Mouse (Mus musculus): Measurements from ENCODE around the gene Yy1. TPM values are rescaled to one million over a fixed set of nuclear protein-coding genes. Genes with fewer than 3 reads are reported as not detected.
A peak's percentile ranks its signal among the peaks of the same experiment; 100 is the strongest.

The Yy1 gene
- polyA plus RNA-seq, 1 experiment from 2014 or later: 8.8 TPM

DNA sequence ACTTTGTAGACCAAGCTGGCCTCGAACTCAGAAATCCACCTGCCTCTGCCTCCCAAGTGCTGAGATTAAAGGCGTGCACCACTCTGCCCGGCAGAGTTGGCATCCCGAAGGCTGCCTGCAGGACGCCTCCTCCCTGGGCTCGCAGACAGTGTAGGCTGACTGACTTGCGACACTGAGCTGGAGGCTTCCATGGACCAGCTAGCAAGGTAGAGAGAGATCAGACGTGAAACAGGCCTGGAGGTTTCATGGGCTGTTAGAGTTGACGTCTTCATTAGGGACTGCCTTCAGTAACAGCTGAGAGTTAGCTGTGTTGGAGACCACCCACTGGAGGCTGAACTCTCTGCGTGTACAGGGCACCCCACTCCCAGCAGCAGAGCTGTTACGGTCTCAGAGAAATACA, 33.5 kb upstream of the Yy1 start:
- H3K4me1 ChIP-seq (replicated peaks): peaks cover 55% of the 10 kb centered on the region
- H3K9ac ChIP-seq: no peak overlapping the region
- ATAC-seq (ENCODE audit: insufficient read depth): no peak
- H3K36me3 ChIP-seq (replicated peaks): no peaks in the 10 kb centered on the region
- H3K27me3 ChIP-seq: no peaks in the 10 kb centered on the region
- H3K9me3 ChIP-seq (replicated peaks): no peaks in the 10 kb centered on the region
- 76% methylated on average over 11 of the region's 11 CpGs for WGBS (ENCODE audit: insufficient replicate concordance)
- no peak overlapping the region for H3K27ac ChIP-seq (replicated peaks)
- no peak overlapping the region for H3K4me3 ChIP-seq (replicated peaks)
- no peak overlapping the region for H3K4me2 ChIP-seq

GRCm38 (mm10) chr12:108760016-108760415, 32.8 kb upstream of the Yy1 start:
- H3K4me1 ChIP-seq (replicated peaks): peaks cover 62% of the 10 kb centered on the region
- no peaks in the 10 kb centered on the region for H3K36me3 ChIP-seq (replicated peaks)
- no peaks in the 10 kb centered on the region for H3K27me3 ChIP-seq
- H3K9me3 ChIP-seq (replicated peaks): no peaks in the 10 kb centered on the region
- WGBS (ENCODE audit: insufficient replicate concordance): 63% methylated on average over 6 of the region's 6 CpGs
- no peak overlapping the region for H3K9ac ChIP-seq
- no peak overlapping the region for H3K4me3 ChIP-seq (replicated peaks)
- no peak overlapping the region for H3K4me2 ChIP-seq
- no peak for ATAC-seq (ENCODE audit: insufficient read depth)
- H3K27ac ChIP-seq (replicated peaks): no peak overlapping the region

DNA sequence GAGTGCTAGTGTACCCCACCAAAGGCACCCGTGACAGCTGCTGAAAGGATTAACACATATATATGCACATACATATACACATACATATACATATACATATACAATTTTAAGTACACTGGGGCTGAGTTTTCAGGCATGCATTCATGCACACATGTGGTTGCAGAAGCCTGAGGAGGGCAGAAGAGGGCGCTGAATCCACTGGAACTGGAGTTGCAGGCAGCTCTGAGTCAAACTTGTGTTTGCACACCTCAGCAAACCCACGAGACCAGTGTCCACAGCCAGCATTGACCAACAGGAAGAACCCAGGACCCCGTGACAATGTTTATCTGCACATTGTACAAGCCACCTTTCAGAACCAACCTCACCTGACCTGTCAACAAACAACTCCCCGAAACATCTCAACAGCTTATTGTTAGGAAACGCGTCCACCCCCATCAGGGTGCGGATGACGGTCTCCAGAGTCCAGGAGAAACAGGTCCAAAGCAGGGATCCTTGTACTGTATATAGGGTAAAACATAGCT, 32.2 kb upstream of the Yy1 start:
- Histone ChIP-seq H3K9ac (no peak overlapping the region), H3K27me3 (no peaks in the 10 kb centered on the region), H3K4me2 (0 out of 2 replicates have a peak overlapping the region, but pooled peaks have one; percentile 4), H3K4me1 (replicated peaks) (peaks cover 68% of the 10 kb centered on the region), H3K9me3 (replicated peaks) (no peaks in the 10 kb centered on the region), H3K27ac (replicated peaks) (peak overlapping the region; percentile 49), H3K36me3 (replicated peaks) (no peaks in the 10 kb centered on the region), H3K4me3 (replicated peaks) (no peak overlapping the region)
- ATAC-seq (ENCODE audit: insufficient read depth): no peak
- WGBS (ENCODE audit: insufficient replicate concordance): 56% methylated on average over 9 of the region's 9 CpGs

DNA sequence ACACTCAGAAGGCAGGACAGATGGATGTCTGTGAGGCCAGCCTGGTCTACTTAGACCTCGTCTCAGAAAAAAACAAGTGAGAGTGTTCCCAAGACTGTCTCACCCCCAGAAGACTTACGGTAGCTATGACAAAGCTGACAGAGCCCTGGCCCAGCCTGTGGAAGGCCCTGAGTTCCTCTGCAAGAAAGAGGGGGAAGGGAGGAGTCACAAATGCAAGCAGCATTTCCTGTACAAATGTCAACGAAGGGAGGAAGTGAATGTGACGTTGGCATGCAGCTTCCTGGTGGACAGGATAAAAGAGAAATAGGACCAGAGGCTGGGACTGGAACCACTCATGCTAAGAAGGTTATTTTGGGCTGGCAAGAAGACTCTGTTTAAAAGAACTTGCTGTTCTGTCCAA, 31.6 kb upstream of the Yy1 start:
- H3K9me3 ChIP-seq (replicated peaks): no peaks in the 10 kb centered on the region
- 0 out of 2 replicates have a peak, but pooled peaks cover 4% of the 10 kb centered on the region for H3K27me3 ChIP-seq
- WGBS (ENCODE audit: insufficient replicate concordance): 17% methylated on average over 4 of the region's 4 CpGs
- no peaks in the 10 kb centered on the region for H3K36me3 ChIP-seq (replicated peaks)
- peaks cover 74% of the 10 kb centered on the region for H3K4me1 ChIP-seq (replicated peaks)
- 0 out of 2 replicates have a peak overlapping the region, but pooled peaks have one; percentile 4 for H3K4me2 ChIP-seq
- ATAC-seq (ENCODE audit: insufficient read depth): no peak
- H3K27ac ChIP-seq (replicated peaks): peak overlapping the region; percentile 49
- no peak overlapping the region for H3K9ac ChIP-seq
- no peak overlapping the region for H3K4me3 ChIP-seq (replicated peaks)

- H3K27ac ChIP-seq (replicated peaks): peak overlapping the region; percentile 49; the same call in 1 of the 2 replicates
- 57% methylated on average over 4 of the region's 4 CpGs for WGBS (ENCODE audit: insufficient replicate concordance)
- no peak overlapping the region for H3K4me3 ChIP-seq (replicated peaks)
- peaks cover 79% of the 10 kb centered on the region for H3K4me1 ChIP-seq (replicated peaks)
- H3K9me3 ChIP-seq (replicated peaks): no peaks in the 10 kb centered on the region
- H3K36me3 ChIP-seq (replicated peaks): no peaks in the 10 kb centered on the region
- H3K4me2 ChIP-seq: no peak overlapping the region
- no peak for ATAC-seq (ENCODE audit: insufficient read depth)
- H3K9ac ChIP-seq: no peak overlapping the region
- peaks cover 8% of the 10 kb centered on the region; the same call in 1 of the 2 replicates for H3K27me3 ChIP-seq
Measured at GRCm38 (mm10) chr12:108761665-108762064, 31.1 kb upstream of the Yy1 start.

DNA sequence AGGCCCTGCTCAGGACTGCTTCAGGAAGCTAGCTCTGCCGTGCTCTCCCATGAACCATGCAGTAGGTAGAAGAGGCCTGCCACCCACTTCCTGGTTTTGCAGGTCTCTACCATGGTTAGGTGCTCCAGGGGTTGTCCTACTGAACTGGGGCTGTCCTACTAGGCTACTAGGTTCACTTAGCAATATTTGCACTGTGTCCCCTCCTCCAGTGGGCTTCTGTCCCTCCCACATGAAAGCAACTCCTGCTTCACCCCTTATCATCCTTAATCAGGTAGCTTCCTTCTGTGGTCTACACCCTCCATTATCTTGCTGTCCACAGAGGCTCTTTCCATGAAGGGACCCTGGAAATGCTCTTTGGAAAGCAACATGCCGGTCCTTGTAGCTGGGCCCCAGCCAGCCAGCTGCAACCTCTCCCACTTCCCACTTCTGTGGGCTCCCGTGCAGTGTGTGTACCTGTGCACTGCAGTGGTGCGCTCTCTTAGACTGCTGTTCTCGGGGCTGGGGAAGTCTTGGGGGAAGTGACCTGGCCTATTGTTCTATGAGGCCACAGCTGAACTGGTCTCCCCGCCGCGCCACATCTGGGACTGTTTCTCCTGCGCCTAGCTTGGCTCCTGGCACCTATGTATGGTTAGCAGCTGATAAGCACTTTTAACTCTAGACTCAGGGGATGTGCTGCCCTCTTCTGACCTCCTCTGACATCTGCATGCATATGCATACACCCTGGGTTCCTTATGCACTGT, 29.5 kb upstream of the Yy1 start:
- H3K4me2 ChIP-seq: peak overlapping the region; percentile 70
- H3K9me3 ChIP-seq (replicated peaks): no peaks in the 10 kb centered on the region
- 10% methylated on average over 9 of the region's 9 CpGs for WGBS (ENCODE audit: insufficient replicate concordance)
- H3K27ac ChIP-seq (replicated peaks): peak overlapping the region; percentile 82
- H3K9ac ChIP-seq: peak overlapping the region; percentile 37
- peaks cover 70% of the 10 kb centered on the region for H3K4me1 ChIP-seq (replicated peaks)
- ATAC-seq (ENCODE audit: insufficient read depth): peak; percentile 78
- H3K4me3 ChIP-seq (replicated peaks): peak overlapping the region; percentile 31
- H3K36me3 ChIP-seq (replicated peaks): no peaks in the 10 kb centered on the region
- H3K27me3 ChIP-seq: peaks cover 11% of the 10 kb centered on the region; the same call in 1 of the 2 replicates

GRCm38 (mm10) chr12:108764917-108765678, 27.7 kb upstream of the Yy1 start:
- no peak for ATAC-seq (ENCODE audit: insufficient read depth)
- WGBS (ENCODE audit: insufficient replicate concordance): 33% methylated on average over 22 of the region's 22 CpGs
- H3K27me3 ChIP-seq: peaks cover 11% of the 10 kb centered on the region; the same call in 1 of the 2 replicates
- H3K36me3 ChIP-seq (replicated peaks): no peaks in the 10 kb centered on the region
- H3K9ac ChIP-seq: peak overlapping the region; percentile 37
- H3K4me1 ChIP-seq (replicated peaks): peaks cover 73% of the 10 kb centered on the region
- H3K4me3 ChIP-seq (replicated peaks): peak overlapping the region; percentile 55
- H3K9me3 ChIP-seq (replicated peaks): no peaks in the 10 kb centered on the region
- peak overlapping the region; percentile 80 for H3K4me2 ChIP-seq
- H3K27ac ChIP-seq (replicated peaks): peak overlapping the region; percentile 82

GRCm38 (mm10) chr12:108765751-108766221, 27.0 kb upstream of the Yy1 start:
- WGBS (ENCODE audit: insufficient replicate concordance): 3% methylated on average over 14 of the region's 14 CpGs
- Histone ChIP-seq H3K4me1 (replicated peaks) (peaks cover 67% of the 10 kb centered on the region), H3K9me3 (replicated peaks) (no peaks in the 10 kb centered on the region), H3K4me3 (replicated peaks) (peak overlapping the region; percentile 55), H3K9ac (peak overlapping the region; percentile 47), H3K4me2 (peak overlapping the region; percentile 80), H3K27ac (replicated peaks) (peak overlapping the region; percentile 82), H3K27me3 (peaks cover 11% of the 10 kb centered on the region; the same call in 1 of the 2 replicates), H3K36me3 (replicated peaks) (no peaks in the 10 kb centered on the region)
- peak; percentile 37; the same call in 1 of the 2 replicates for ATAC-seq (ENCODE audit: insufficient read depth)

- Histone ChIP-seq H3K9ac (peak overlapping the region; percentile 47), H3K36me3 (replicated peaks) (no peaks in the 10 kb centered on the region), H3K9me3 (replicated peaks) (no peaks in the 10 kb centered on the region), H3K4me3 (replicated peaks) (peak overlapping the region; percentile 55), H3K4me2 (peak overlapping the region; percentile 80), H3K4me1 (replicated peaks) (peaks cover 61% of the 10 kb centered on the region), H3K27ac (replicated peaks) (peak overlapping the region; percentile 82), H3K27me3 (peaks cover 11% of the 10 kb centered on the region; the same call in 1 of the 2 replicates)
- no peak for ATAC-seq (ENCODE audit: insufficient read depth)
- 24% methylated on average over 10 of the region's 10 CpGs for WGBS (ENCODE audit: insufficient replicate concordance)
Measured at GRCm38 (mm10) chr12:108766316-108766715, 26.5 kb upstream of the Yy1 start.

DNA sequence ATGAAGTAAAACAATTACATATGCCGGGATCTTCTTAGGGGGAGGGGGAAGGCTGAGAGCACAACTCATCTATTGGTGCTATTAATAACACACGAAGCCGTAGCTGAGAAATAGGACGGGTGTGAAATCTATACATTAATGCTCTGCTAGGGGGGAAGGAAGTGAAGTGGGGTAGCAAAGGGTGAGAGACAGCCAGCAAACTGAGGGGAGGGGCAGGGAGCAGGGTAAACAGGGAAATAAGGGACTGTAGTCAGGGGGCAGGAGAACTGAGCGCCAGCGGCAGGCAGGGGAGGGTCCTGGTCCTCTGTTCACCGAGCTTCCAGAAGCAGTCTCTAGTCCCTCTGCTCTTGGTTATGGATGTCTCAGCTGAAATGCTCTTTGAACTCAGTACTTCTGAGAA, 25.9 kb upstream of the Yy1 start:
- H3K4me3 ChIP-seq (replicated peaks): peak overlapping the region; percentile 55; the same call in 1 of the 2 replicates

More for the DNA sequence above, 25.9 kb upstream of the Yy1 start:
- no peak for ATAC-seq (ENCODE audit: insufficient read depth)
- H3K27me3 ChIP-seq: peaks cover 11% of the 10 kb centered on the region; the same call in 1 of the 2 replicates
- no peak overlapping the region for H3K27ac ChIP-seq (replicated peaks)
- WGBS (ENCODE audit: insufficient replicate concordance): 7% methylated on average over 7 of the region's 7 CpGs
- H3K9me3 ChIP-seq (replicated peaks): no peaks in the 10 kb centered on the region
- no peaks in the 10 kb centered on the region for H3K36me3 ChIP-seq (replicated peaks)
- peak overlapping the region; percentile 80 for H3K4me2 ChIP-seq
- no peak overlapping the region for H3K9ac ChIP-seq
- peaks cover 56% of the 10 kb centered on the region for H3K4me1 ChIP-seq (replicated peaks)

Data from liver, embryonic 15.5 days (tissue).